Mouse (Mus musculus) spleen, postnatal 10 days (tissue): ENCODE measurements around the gene Uimc1.

Experiments
- DNase-seq, 2 experiments: peaks; one replicate each; pipeline ENCODE4 v3.0.0; 2021 to 2022; ENCODE audit warnings: low spot score in 2 of 2

Gene Uimc1

GRCm38 (mm10) chr13:54995161-54995560 is 104.9 kb downstream of the Uimc1 start:
- DNase-seq, result no peak

- DNase-seq, result no peak
Measured at GRCm38 (mm10) chr13:54994576-54994975, 105.5 kb downstream of the Uimc1 start.

- no peak for DNase-seq
Measured at GRCm38 (mm10) chr13:54992215-54992614, 107.9 kb downstream of the Uimc1 start.

GRCm38 (mm10) chr13:54988181-54988760 is 111.8 kb downstream of the Uimc1 start:
- DNase-seq, result no peak

- no peak for DNase-seq
Measured at GRCm38 (mm10) chr13:54987405-54987804, 112.7 kb downstream of the Uimc1 start.

GRCm38 (mm10) chr13:54983614-54984013 is 116.5 kb downstream of the Uimc1 start:
- DNase-seq, result no peak

GRCm38 (mm10) chr13:54983001-54983400 is 117.1 kb downstream of the Uimc1 start:
- no peak for DNase-seq

- DNase-seq, result no peak
Measured at GRCm38 (mm10) chr13:54980957-54981356, 119.1 kb downstream of the Uimc1 start.

GRCm38 (mm10) chr13:54978804-54979203 is 121.3 kb downstream of the Uimc1 start:
- no peak for DNase-seq
